Mouse (Mus musculus): Measurements from ENCODE around the gene Herc3.

- TF ChIP-seq HCFC1 (IDR thresholded peaks at IDR 0.05; ENCODE audit: borderline replicate concordance, insufficient read depth, low read length), result no peak
- no peak for TF ChIP-seq MAFK (IDR thresholded peaks at IDR 0.05; ENCODE audit: insufficient read depth, low read depth, low read length)
- TF ChIP-seq CHD2 (IDR thresholded peaks at IDR 0.05; ENCODE audit: low read depth, low read length), result no peak
- no peak for TF ChIP-seq ZNF384 (IDR thresholded peaks at IDR 0.05; ENCODE audit: low read depth, low read length)
- no peak for TF ChIP-seq ZC3H11A (IDR thresholded peaks at IDR 0.05; ENCODE audit: borderline replicate concordance, low read depth, low read length)
These were observed 69.3 kb downstream of the Herc3 start for GRCm38 (mm10) chr6:58900536-58900935.
